Mouse (Mus musculus) forebrain, embryonic 13.5 days (tissue): ENCODE data around the gene Mbtps1. TPM values are rescaled to one million over a fixed set of nuclear protein-coding genes. Genes with fewer than 3 reads are reported as not detected.

Experiments
- ATAC-seq: fragments of 200-750 bp; cut with Nextera tagmentation; 2 replicates; pipeline ENCODE4 v1.8.0; 2017
- H3K27ac ChIP-seq: fragments of 300-500 bp; sonication (generic); 2 replicates; pipeline ENCODE4 v1.5.1; 2015; ENCODE audit warnings: inconsistent platforms, mild to moderate bottlenecking, moderate library complexity
- H3K27me3 ChIP-seq: fragments of 300-500 bp; sonication (generic); 2 replicates; pipeline ENCODE4 v1.6.1; 2015; ENCODE audit warnings: mild to moderate bottlenecking, inconsistent platforms
- H3K36me3 ChIP-seq: fragments of 300-500 bp; sonication (generic); 2 replicates; pipeline ENCODE4 v1.6.1; 2015; ENCODE audit warnings: mild to moderate bottlenecking, inconsistent platforms; ENCODE audit not compliant: poor library complexity, severe bottlenecking
- H3K4me1 ChIP-seq: fragments of 300-500 bp; sonication (generic); 2 replicates; pipeline ENCODE4 v1.6.1; 2015; ENCODE audit warnings: inconsistent platforms
- H3K4me2 ChIP-seq: fragments of 300-500 bp; sonication (generic); 2 replicates; pipeline ENCODE4 v1.6.1; 2015; ENCODE audit warnings: inconsistent platforms, mild to moderate bottlenecking, moderate library complexity
- H3K4me3 ChIP-seq: fragments of 300-500 bp; sonication (generic); 2 replicates; pipeline ENCODE4 v1.5.1; 2015; ENCODE audit warnings: mild to moderate bottlenecking, inconsistent platforms
- H3K9ac ChIP-seq: fragments of 300-500 bp; sonication (generic); 2 replicates; pipeline ENCODE4 v1.6.1; 2015; ENCODE audit warnings: mild to moderate bottlenecking, inconsistent platforms
- H3K9me3 ChIP-seq: fragments of 300-500 bp; sonication (generic); replicated peaks from 2 replicates; pipeline ENCODE4 v1.6.1; 2016; ENCODE audit warnings: inconsistent platforms
- WGBS: fragments of 180-500 bp; shearing (Covaris S2); methylation state at CpG from one replicate; pipeline ENCODE4 v1.1.7; 2015; 5-methylcytosine and 5-hydroxymethylcytosine counted together
- polyA plus RNA-seq: library from polyadenylated mRNA; unstranded; fragments of >200 nt; fragmentation: Nextera tagmentation; extraction: Ambion mirVana; gene quantifications from 2 replicates; pipeline ENCODE4 v1.2.1, GENCODE M21; 2015

Mbtps1 gene
- polyA plus RNA-seq: 67.2 and 70.5 TPM in 2 replicates

- H3K4me1 ChIP-seq: peaks cover 30% of the 10 kb centered on the region
- peak within 1 kb of the TSS; percentile 89 for H3K27ac ChIP-seq
- peak; percentile 97 for ATAC-seq
- peak within 1 kb of the TSS; percentile 92 for H3K4me2 ChIP-seq
- no peaks in the 10 kb centered on the region for H3K27me3 ChIP-seq
- WGBS: 6% methylated on average over 54 of the region's 63 CpGs
- H3K4me3 ChIP-seq: peak within 1 kb of the TSS; percentile 72
- no peaks in the 10 kb centered on the region for H3K9me3 ChIP-seq
- H3K36me3 ChIP-seq: peaks cover 23% of the 10 kb centered on the region
- H3K9ac ChIP-seq: peak within 1 kb of the TSS; percentile 92
These were observed at the start of gene Mbtps1 for GRCm38 (mm10) chr8:119558603-119559401. Gene Mbtps1, minus strand, starts transcription at chr8:119558735.

DNA sequence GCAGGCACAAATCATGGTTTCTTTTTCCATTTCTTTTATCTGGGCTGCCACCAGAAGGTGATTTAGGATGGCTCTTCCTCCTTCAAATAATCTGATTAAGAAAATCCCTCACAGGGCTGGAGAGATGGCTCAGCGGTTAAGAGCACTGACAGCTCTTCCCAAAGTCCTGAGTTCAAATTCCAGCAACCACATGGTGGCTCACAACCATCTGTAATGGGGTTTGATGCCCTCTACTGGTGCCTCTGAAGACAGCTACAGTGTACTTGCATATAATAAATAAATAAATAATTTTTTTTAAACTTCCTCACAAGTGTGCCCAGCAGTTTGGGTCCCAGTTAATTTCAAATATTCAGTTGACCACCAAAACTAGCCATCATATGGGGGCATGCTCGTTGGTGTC, 47.7 kb upstream of the Mbtps1 start:
- Histone ChIP-seq H3K4me3 (no peak overlapping the region), H3K27me3 (no peaks in the 10 kb centered on the region), H3K9me3 (0 out of 2 replicates have a peak, but pooled peaks cover 4% of the 10 kb centered on the region), H3K4me2 (no peak overlapping the region), H3K4me1 (peaks cover 12% of the 10 kb centered on the region), H3K9ac (no peak overlapping the region), H3K27ac (no peak overlapping the region), H3K36me3 (peaks cover 20% of the 10 kb centered on the region)
- ATAC-seq: no peak
- 84% methylated on average over 2 of the region's 2 CpGs for WGBS

DNA sequence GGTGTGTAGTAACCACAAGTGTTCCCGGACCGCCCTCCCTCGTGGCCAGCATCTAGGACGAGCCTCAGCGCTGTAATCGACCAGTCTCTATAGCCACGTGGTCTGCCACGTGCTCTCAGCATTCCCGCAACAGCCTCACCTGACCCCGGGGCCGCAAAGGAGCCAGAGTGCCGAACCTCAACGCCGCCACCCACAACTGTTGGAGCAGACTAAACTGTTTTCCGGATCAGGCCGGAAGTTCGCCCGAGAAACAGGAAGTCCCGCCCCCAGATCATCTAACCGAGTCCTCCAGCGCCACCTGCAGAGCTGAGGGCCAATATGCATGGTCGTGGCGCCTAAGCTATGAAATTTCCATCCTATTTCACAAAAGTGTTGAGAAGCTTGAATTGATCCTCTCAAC, 46.5 kb upstream of the Mbtps1 start, which contains the start of gene Taf1c:
TSS of gene Taf1c (minus strand) at position 227 of the 400 bp plus-strand sequence.
- H3K27ac ChIP-seq: no peak within 1 kb of the TSS
- peak within 1 kb of the TSS; percentile 67 for H3K4me3 ChIP-seq
- WGBS: under 1% methylated on average over 23 of the region's 23 CpGs
- 0 out of 2 replicates have a peak, but pooled peaks cover 4% of the 10 kb centered on the region for H3K9me3 ChIP-seq
- peaks cover 32% of the 10 kb centered on the region for H3K36me3 ChIP-seq
- peaks cover 12% of the 10 kb centered on the region for H3K4me1 ChIP-seq
- peak; percentile 90 for ATAC-seq
- no peaks in the 10 kb centered on the region for H3K27me3 ChIP-seq
- peak within 1 kb of the TSS; percentile 85 for H3K9ac ChIP-seq
- H3K4me2 ChIP-seq: peak within 1 kb of the TSS; percentile 95

DNA sequence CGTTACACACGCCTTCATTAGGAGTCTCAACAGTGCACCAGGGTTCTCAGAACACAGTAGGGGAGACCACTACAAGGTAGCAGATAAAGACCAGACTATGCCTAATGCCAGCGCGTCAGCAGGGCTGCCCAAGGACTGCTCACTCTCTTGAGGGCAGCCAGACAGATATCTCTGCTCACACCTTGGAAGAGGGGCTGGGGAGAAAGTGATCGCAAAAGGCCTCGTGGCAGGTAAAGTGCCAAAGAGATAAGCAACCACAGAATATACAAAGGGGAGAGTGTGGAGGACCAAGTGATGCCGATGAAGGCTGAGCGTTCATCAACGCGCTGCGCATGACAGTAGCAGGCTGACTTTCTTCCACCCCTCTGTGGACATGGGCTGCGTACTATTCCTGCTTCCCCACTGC, 45.9 kb upstream of the Mbtps1 start:
- H3K4me3 ChIP-seq: peak overlapping the region; percentile 67
- peaks cover 38% of the 10 kb centered on the region for H3K36me3 ChIP-seq
- peak overlapping the region; percentile 85 for H3K9ac ChIP-seq
- no peaks in the 10 kb centered on the region for H3K27me3 ChIP-seq
- WGBS: 48% methylated on average over 12 of the region's 12 CpGs
- H3K4me1 ChIP-seq: peaks cover 12% of the 10 kb centered on the region
- H3K4me2 ChIP-seq: peak overlapping the region; percentile 95
- 0 out of 2 replicates have a peak, but pooled peaks cover 4% of the 10 kb centered on the region for H3K9me3 ChIP-seq
- peak; percentile 43; the same call in 1 of the 2 replicates for ATAC-seq
- no peak overlapping the region for H3K27ac ChIP-seq

DNA sequence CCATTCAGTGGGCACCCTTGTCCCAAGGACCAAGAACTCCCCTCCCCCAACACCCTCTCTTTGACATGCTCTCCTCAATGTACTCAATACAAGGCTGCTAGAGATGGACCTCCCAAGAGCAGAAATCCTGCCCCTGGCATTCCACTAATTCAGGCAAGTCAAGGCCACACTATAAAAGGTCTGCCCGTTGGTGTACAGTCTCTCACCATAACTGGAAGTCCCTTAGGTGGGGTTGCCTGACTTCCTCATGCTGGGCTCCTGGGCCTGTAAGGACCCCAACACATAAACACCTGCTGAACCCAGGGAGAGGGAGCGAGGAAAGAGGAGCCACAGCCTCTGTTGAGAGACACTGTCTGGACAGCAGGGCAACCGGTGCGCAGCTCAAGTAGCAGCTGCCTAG, 45.2 kb upstream of the Mbtps1 start:
- no peak for ATAC-seq
- WGBS: 91% methylated on average over 4 of the region's 4 CpGs
- peaks cover 12% of the 10 kb centered on the region for H3K4me1 ChIP-seq
- H3K27ac ChIP-seq: no peak overlapping the region
- peak overlapping the region; percentile 67 for H3K4me3 ChIP-seq
- H3K27me3 ChIP-seq: no peaks in the 10 kb centered on the region
- peak overlapping the region; percentile 95 for H3K4me2 ChIP-seq
- peak overlapping the region; percentile 85 for H3K9ac ChIP-seq
- 0 out of 2 replicates have a peak, but pooled peaks cover under 1% of the 10 kb centered on the region for H3K9me3 ChIP-seq
- peaks cover 44% of the 10 kb centered on the region for H3K36me3 ChIP-seq

- WGBS: 91% methylated on average over 7 of the region's 7 CpGs
These were observed 32.9 kb upstream of the Mbtps1 start for GRCm38 (mm10) chr8:119591456-119591855.

GRCm38 (mm10) chr8:119590348-119590747, 31.8 kb upstream of the Mbtps1 start:
- Histone ChIP-seq H3K27me3 (no peaks in the 10 kb centered on the region; the same call in 1 of the 2 replicates), H3K27ac (no peak overlapping the region), H3K4me2 (no peak overlapping the region), H3K4me1 (peaks cover 3% of the 10 kb centered on the region; the same call in 1 of the 2 replicates), H3K9ac (no peak overlapping the region), H3K9me3 (no peaks in the 10 kb centered on the region), H3K36me3 (no peaks in the 10 kb centered on the region), H3K4me3 (no peak overlapping the region)
- 84% methylated on average over 14 of the region's 14 CpGs for WGBS
- no peak for ATAC-seq

More at GRCm38 (mm10) chr8:119591456-119591855, 32.9 kb upstream of the Mbtps1 start:
- ATAC-seq: no peak
- H3K36me3 ChIP-seq: peaks cover 8% of the 10 kb centered on the region
- H3K4me2 ChIP-seq: no peak overlapping the region
- H3K27ac ChIP-seq: no peak overlapping the region
- H3K4me1 ChIP-seq: peaks cover 3% of the 10 kb centered on the region; the same call in 1 of the 2 replicates
- no peaks in the 10 kb centered on the region for H3K27me3 ChIP-seq
- H3K9ac ChIP-seq: no peak overlapping the region
- no peaks in the 10 kb centered on the region for H3K9me3 ChIP-seq
- H3K4me3 ChIP-seq: no peak overlapping the region

DNA sequence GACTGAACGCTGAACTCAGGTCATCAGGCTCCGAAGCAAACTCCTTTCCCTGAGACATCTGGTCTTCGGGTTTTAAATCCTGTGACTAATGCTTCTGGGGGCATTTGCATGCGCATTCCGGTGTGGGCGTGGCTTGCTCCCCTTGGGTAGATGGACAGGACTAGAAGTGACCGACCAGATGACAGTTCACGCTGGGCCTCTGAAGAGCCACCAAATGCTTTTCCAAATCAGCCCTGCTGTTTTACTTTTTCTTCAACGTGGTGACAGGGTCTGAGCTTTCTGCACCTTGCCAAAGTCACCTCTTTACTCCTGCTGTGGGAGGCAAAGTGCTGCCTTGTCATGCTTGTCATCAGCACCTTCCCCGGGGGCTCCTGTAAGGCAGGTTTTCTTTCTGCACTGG, 30.3 kb upstream of the Mbtps1 start:
- no peak overlapping the region for H3K4me2 ChIP-seq
- no peak overlapping the region for H3K4me3 ChIP-seq
- no peaks in the 10 kb centered on the region; the same call in 1 of the 2 replicates for H3K4me1 ChIP-seq
- H3K9me3 ChIP-seq: no peaks in the 10 kb centered on the region
- no peak overlapping the region for H3K9ac ChIP-seq
- 37% methylated on average over 10 of the region's 10 CpGs for WGBS
- H3K27ac ChIP-seq: no peak overlapping the region
- H3K36me3 ChIP-seq: no peaks in the 10 kb centered on the region
- no peak for ATAC-seq
- H3K27me3 ChIP-seq: no peaks in the 10 kb centered on the region; the same call in 1 of the 2 replicates

GRCm38 (mm10) chr8:119588321-119588720, 29.8 kb upstream of the Mbtps1 start:
- 68% methylated on average over 4 of the region's 4 CpGs for WGBS

GRCm38 (mm10) chr8:119585901-119586300, 27.4 kb upstream of the Mbtps1 start:
- no peaks in the 10 kb centered on the region; the same call in 1 of the 2 replicates for H3K27me3 ChIP-seq
- H3K4me1 ChIP-seq: no peaks in the 10 kb centered on the region; the same call in 1 of the 2 replicates
- peak overlapping the region; percentile 55 for H3K4me2 ChIP-seq
- H3K4me3 ChIP-seq: peak overlapping the region; percentile 27
- no peaks in the 10 kb centered on the region for H3K9me3 ChIP-seq
- H3K36me3 ChIP-seq: no peaks in the 10 kb centered on the region
- no peak for ATAC-seq
- H3K27ac ChIP-seq: no peak overlapping the region
- H3K9ac ChIP-seq: no peak overlapping the region
- 31% methylated on average over 21 of the region's 24 CpGs for WGBS

More at GRCm38 (mm10) chr8:119588321-119588720, 29.8 kb upstream of the Mbtps1 start:
- Histone ChIP-seq H3K4me3 (no peak overlapping the region), H3K4me2 (no peak overlapping the region), H3K27me3 (no peaks in the 10 kb centered on the region; the same call in 1 of the 2 replicates), H3K9ac (no peak overlapping the region), H3K27ac (no peak overlapping the region), H3K4me1 (no peaks in the 10 kb centered on the region; the same call in 1 of the 2 replicates), H3K36me3 (no peaks in the 10 kb centered on the region), H3K9me3 (no peaks in the 10 kb centered on the region)
- ATAC-seq: no peak

GRCm38 (mm10) chr8:119580441-119581161, 22.1 kb upstream of the Mbtps1 start:
- ATAC-seq: no peak
- Histone ChIP-seq H3K4me1 (no peaks in the 10 kb centered on the region), H3K36me3 (no peaks in the 10 kb centered on the region), H3K4me2 (no peak overlapping the region), H3K9me3 (no peaks in the 10 kb centered on the region), H3K27me3 (peaks cover 30% of the 10 kb centered on the region), H3K27ac (no peak overlapping the region), H3K9ac (no peak overlapping the region), H3K4me3 (no peak overlapping the region)
- 90% methylated on average over 5 of the region's 5 CpGs for WGBS

- H3K27me3 ChIP-seq: peaks cover 33% of the 10 kb centered on the region
- no peaks in the 10 kb centered on the region for H3K36me3 ChIP-seq
- no peaks in the 10 kb centered on the region for H3K9me3 ChIP-seq
- H3K27ac ChIP-seq: no peak overlapping the region
- no peak overlapping the region for H3K9ac ChIP-seq
- H3K4me3 ChIP-seq: no peak overlapping the region
- H3K4me1 ChIP-seq: peaks cover 6% of the 10 kb centered on the region; the same call in 1 of the 2 replicates
- H3K4me2 ChIP-seq: no peak overlapping the region
- ATAC-seq: no peak
- whole genome bisulfite sequencing: 44% methylated on average over 13 of the region's 13 CpGs
These were observed 20.6 kb upstream of the Mbtps1 start for GRCm38 (mm10) chr8:119579096-119579495.
